Mouse (Mus musculus) Patski (cell line): Measurements from ENCODE around the gene Src. TPM values are rescaled to one million over a fixed set of nuclear protein-coding genes. Genes with fewer than 3 reads are reported as not detected.

Source experiments
- ATAC-seq: fragments of 100-300 bp; one replicate; pipeline ENCODE4 v1.8.0; 2021
- CTCF ChIA-PET: fragments of 350-600 bp; sonication (Branson Sonifier 250); formaldehyde crosslinking; loops from one replicate; lab custom pipeline; 2022; ENCODE audit warnings: inconsistent platforms; lab: Charles Lee
- POLR2A ChIA-PET: fragments of 350-600 bp; sonication (Branson Sonifier 250); formaldehyde crosslinking; loops from one replicate; lab custom pipeline; 2022; ENCODE audit warnings: antibody characterized with exemption, inconsistent platforms; lab: Charles Lee
- DNase-seq: peaks from one replicate; pipeline ENCODE4 v3.0.0-alpha.2; 2011; ENCODE audit warnings: low read depth, low spot score
- H3K27me3 ChIP-seq: fragments of 371-371 bp; one replicate; pipeline ENCODE4 v1.5.1; 2021
- CTCF ChIP-seq: fragments of 100-300 bp; IDR thresholded peaks from one replicate; pipeline ENCODE4 v1.5.1; 2021
- in situ Hi-C: fragments of 300-500 bp; cut with MboI; formaldehyde crosslinking; loops from 3 replicates; pipeline ENCODE4 v1.11.1; 2018; ENCODE audit warnings: low pct_unique_long_range_greater_than_20kb, mixed read lengths
- polyA plus RNA-seq: library from polyadenylated mRNA; unstranded; gene quantifications from one replicate; pipeline ENCODE4 v1.2.3, GENCODE M21; 2021

Gene Src
- polyA plus RNA-seq, 1 experiment from 2014 or later: 76.9 TPM

GRCm38 (mm10) chr2:157417229-157417628, 1.0 kb upstream of the Src start:
- ChIA-PET CTCF (no interaction called here), POLR2A (no interaction called here)
- ATAC-seq (no peak), DNase-seq (no peak)
- no peak for TF ChIP-seq CTCF
- H3K27me3 ChIP-seq: no peaks in the 10 kb centered on the region
- in situ Hi-C loops: no loop called here

- no peaks in the 10 kb centered on the region for H3K27me3 ChIP-seq
- in situ Hi-C loops: no loop called here
- DNase-seq (no peak), ATAC-seq (no peak)
- ChIA-PET POLR2A (no interaction called here), CTCF (no interaction called here)
- no peak for TF ChIP-seq CTCF
Measured at GRCm38 (mm10) chr2:157418609-157419071, 396 bp downstream of the Src start.

GRCm38 (mm10) chr2:157419506-157419905, 1.3 kb downstream of the Src start:
- ATAC-seq: no peak
- in situ Hi-C loops: no loop called here
- TF ChIP-seq CTCF: no peak
- ChIA-PET CTCF (no interaction called here), POLR2A (no interaction called here)
- DNase-seq: no peak
- no peaks in the 10 kb centered on the region for H3K27me3 ChIP-seq

- H3K27me3 ChIP-seq: no peaks in the 10 kb centered on the region
- ChIA-PET POLR2A (no interaction called here), CTCF (interaction anchor here (1.1 kb wide), 1 partner anchor 22 kb away, joined by 3 read pairs; no protein-coding TSS in a partner anchor)
- no peak for ATAC-seq
- in situ Hi-C loops: no loop called here
- no peak for DNase-seq
- TF ChIP-seq CTCF: no peak
Measured at GRCm38 (mm10) chr2:157420404-157420803, 2.2 kb downstream of the Src start.

- in situ Hi-C loops: no loop called here
- TF ChIP-seq CTCF: no peak
- ATAC-seq: no peak
- H3K27me3 ChIP-seq: no peaks in the 10 kb centered on the region
- no peak for DNase-seq
- ChIA-PET POLR2A (no interaction called here), CTCF (no interaction called here)
Measured at GRCm38 (mm10) chr2:157422062-157422655, 3.9 kb downstream of the Src start.

- ChIA-PET CTCF (no interaction called here), POLR2A (interaction anchor here (0.6 to 1.8 kb wide), 6 partner anchors 14 to 208 kb away, joined by 3 to 12 read pairs (median 4); no protein-coding TSS in a partner anchor)
- DNase-seq (peak; percentile 76), ATAC-seq (peak; percentile 82)
- in situ Hi-C loops: no loop called here
- TF ChIP-seq CTCF: no peak
- H3K27me3 ChIP-seq: no peaks in the 10 kb centered on the region
Measured at GRCm38 (mm10) chr2:157422854-157423705, 4.8 kb downstream of the Src start.

- DNase-seq (no peak), ATAC-seq (no peak)
- no peaks in the 10 kb centered on the region for H3K27me3 ChIP-seq
- CTCF ChIA-PET: interaction anchor here (2.4 kb wide), 1 partner anchor 34 kb away, joined by 6 read pairs; no protein-coding TSS in a partner anchor
- TF ChIP-seq CTCF: no peak
- POLR2A ChIA-PET: interaction anchor here (0.6 to 1.8 kb wide), 8 partner anchors 9 to 208 kb away, joined by 3 to 12 read pairs (median 4); no protein-coding TSS in a partner anchor
- in situ Hi-C loops: no loop called here
Measured at GRCm38 (mm10) chr2:157423706-157424125, 5.5 kb downstream of the Src start.

GRCm38 (mm10) chr2:157424126-157424903, 6.1 kb downstream of the Src start:
- POLR2A ChIA-PET: interaction anchor here (0.6 to 1.8 kb wide), 8 partner anchors 10 to 209 kb away, joined by 3 to 12 read pairs (median 4); no protein-coding TSS in a partner anchor
- H3K27me3 ChIP-seq: no peaks in the 10 kb centered on the region
- no peak for DNase-seq
- ATAC-seq: peak; percentile 5
- in situ Hi-C loops: no loop called here
- TF ChIP-seq CTCF: no peak
- CTCF ChIA-PET: interaction anchor here (2.4 kb wide), 1 partner anchor 34 kb away, joined by 6 read pairs; no protein-coding TSS in a partner anchor

GRCm38 (mm10) chr2:157424904-157425642, 6.8 kb downstream of the Src start:
- in situ Hi-C loops: no loop called here
- ChIA-PET POLR2A (interaction anchor here (1.2 kb wide), 1 partner anchor 11 kb away, joined by 4 read pairs; no protein-coding TSS in a partner anchor), CTCF (interaction anchor here (2.4 kb wide), 1 partner anchor 33 kb away, joined by 6 read pairs; no protein-coding TSS in a partner anchor)
- no peak for TF ChIP-seq CTCF
- ATAC-seq: no peak
- H3K27me3 ChIP-seq: no peaks in the 10 kb centered on the region
- no peak for DNase-seq
